Mouse (Mus musculus) intestine, postnatal 0 days (tissue): ENCODE results near the gene Nav3. TPM values are rescaled to one million over a fixed set of nuclear protein-coding genes. Genes with fewer than 3 reads are reported as not detected.
"Not testable (repeated sequence)": the region's sequence is repeated elsewhere in the genome, so short reads cannot be mapped to it uniquely, and the experiment has no call there.

Experiments used
- ATAC-seq: fragments of 200-750 bp; cut with Nextera tagmentation; 2 replicates; pipeline ENCODE4 v1.8.0; 2017; ENCODE audit warnings: mild to moderate bottlenecking, moderate TSS enrichment, moderate library complexity
- H3K27ac ChIP-seq: fragments of 300-500 bp; sonication (generic); 2 replicates; pipeline ENCODE4 v1.5.1; 2014; ENCODE audit warnings: mild to moderate bottlenecking, low read depth, low read length, moderate library complexity
- H3K27me3 ChIP-seq: fragments of 300-500 bp; sonication (generic); replicated peaks from 2 replicates; pipeline ENCODE4 v1.6.1; 2014; ENCODE audit warnings: low read length, mixed read lengths; ENCODE audit not compliant: control insufficient read depth, insufficient read depth
- H3K36me3 ChIP-seq: fragments of 300-500 bp; sonication (generic); 2 replicates; pipeline ENCODE4 v1.6.1; 2014; ENCODE audit warnings: mild to moderate bottlenecking, moderate library complexity; ENCODE audit not compliant: control insufficient read depth, insufficient read depth
- H3K4me1 ChIP-seq: fragments of 300-500 bp; sonication (generic); replicated peaks from 2 replicates; pipeline ENCODE4 v1.6.1; 2014; ENCODE audit warnings: antibody characterized with exemption, low read length, mixed read lengths; ENCODE audit not compliant: control insufficient read depth, insufficient read depth
- H3K4me2 ChIP-seq: fragments of 300-500 bp; sonication (generic); replicated peaks from 2 replicates; pipeline ENCODE4 v1.6.1; 2014; ENCODE audit warnings: low read depth, mild to moderate bottlenecking, moderate library complexity
- H3K4me3 ChIP-seq: fragments of 300-500 bp; sonication (generic); 2 replicates; pipeline ENCODE4 v1.5.1; 2014; ENCODE audit warnings: low read depth, low read length
- H3K9ac ChIP-seq: fragments of 300-500 bp; sonication (generic); 2 replicates; pipeline ENCODE4 v1.6.1; 2014; ENCODE audit warnings: mild to moderate bottlenecking, low read depth, low read length
- H3K9me3 ChIP-seq: fragments of 300-500 bp; sonication (generic); 2 replicates; pipeline ENCODE4 v1.6.1; 2016; ENCODE audit warnings: mixed run types; ENCODE audit not compliant: control insufficient read depth
- CTCF ChIP-seq: sonication (generic); IDR thresholded peaks from 2 replicates; pipeline ENCODE4 v1.5.1; 2016; ENCODE audit warnings: low read depth, mild to moderate bottlenecking, control low read depth, antibody characterized with exemption, moderate library complexity
- WGBS: fragments of 180-500 bp; shearing (Covaris S2); extraction: QIAGEN DNeasy Blood & Tissue Kit; methylation state at CpG from one replicate; pipeline ENCODE4 v1.1.7; 2014; 5-methylcytosine and 5-hydroxymethylcytosine counted together
- polyA plus RNA-seq: library from polyadenylated mRNA; unstranded; fragments of >200 nt; fragmentation: Nextera tagmentation; extraction: Ambion mirVana; gene quantifications from 2 replicates; pipeline ENCODE4 v1.2.1, GENCODE M21; 2015

Nav3 gene
- polyA plus RNA-seq, 1 experiment from 2014 or later = 0.77 TPM

GRCm38 (mm10) chr10:110398643-110399042, 57.4 kb downstream of the Nav3 start:
- no peak overlapping the region for H3K27ac ChIP-seq
- no peak overlapping the region for H3K4me3 ChIP-seq
- no peaks in the 10 kb centered on the region for H3K36me3 ChIP-seq
- H3K4me2 ChIP-seq = no peak overlapping the region
- TF ChIP-seq CTCF = no peak
- no peaks in the 10 kb centered on the region for H3K27me3 ChIP-seq
- no peaks in the 10 kb centered on the region for H3K4me1 ChIP-seq
- WGBS = 72% methylated on average over 3 of the region's 3 CpGs
- ATAC-seq = no peak
- H3K9me3 ChIP-seq = no peaks in the 10 kb centered on the region
- H3K9ac ChIP-seq = no peak overlapping the region

GRCm38 (mm10) chr10:110386476-110387197, 69.4 kb downstream of the Nav3 start:
- no peak for ATAC-seq
- WGBS = 93% methylated on average over 6 of the region's 6 CpGs
- Histone ChIP-seq H3K4me2 (no peak overlapping the region), H3K9me3 (no peaks in the 10 kb centered on the region), H3K9ac (no peak overlapping the region), H3K4me1 (no peaks in the 10 kb centered on the region), H3K27me3 (no peaks in the 10 kb centered on the region), H3K27ac (no peak overlapping the region), H3K4me3 (no peak overlapping the region), H3K36me3 (no peaks in the 10 kb centered on the region)
- TF ChIP-seq CTCF = no peak

- H3K9ac ChIP-seq, H3K4me3 ChIP-seq, ATAC-seq, H3K4me1 ChIP-seq, H3K27me3 ChIP-seq, H3K27ac ChIP-seq, H3K4me2 ChIP-seq, H3K36me3 ChIP-seq, H3K9me3 ChIP-seq: not testable (repeated sequence)
- WGBS = 86% methylated on average over 5 of the region's 5 CpGs
Measured at GRCm38 (mm10) chr10:110383506-110384229, 72.3 kb downstream of the Nav3 start.

DNA sequence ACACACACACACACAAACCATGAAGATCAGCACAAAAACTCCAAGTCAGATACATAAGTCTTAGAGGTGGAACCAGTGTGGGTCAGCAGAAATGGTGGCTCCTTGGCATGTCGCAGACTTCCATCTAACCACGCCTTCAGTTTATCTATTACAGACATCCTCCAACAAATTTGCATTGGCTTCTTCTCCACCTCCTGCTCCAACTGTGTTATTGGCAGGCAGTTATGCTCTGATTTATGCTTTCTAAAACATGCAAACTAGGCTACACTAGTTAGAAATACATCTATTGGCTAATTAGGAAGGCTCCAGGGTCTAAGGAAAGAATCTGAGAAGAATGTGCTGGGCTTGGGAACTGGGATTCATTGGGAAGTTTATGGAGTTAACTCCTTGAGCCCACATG, 75.2 kb downstream of the Nav3 start:
- Histone ChIP-seq H3K4me2 (no peak overlapping the region), H3K36me3 (no peaks in the 10 kb centered on the region), H3K27ac (no peak overlapping the region), H3K4me3 (no peak overlapping the region), H3K27me3 (no peaks in the 10 kb centered on the region), H3K4me1 (no peaks in the 10 kb centered on the region), H3K9ac (no peak overlapping the region), H3K9me3 (no peaks in the 10 kb centered on the region)
- no peak for TF ChIP-seq CTCF
- ATAC-seq = no peak
- 80% methylated on average over 2 of the region's 2 CpGs for WGBS

DNA sequence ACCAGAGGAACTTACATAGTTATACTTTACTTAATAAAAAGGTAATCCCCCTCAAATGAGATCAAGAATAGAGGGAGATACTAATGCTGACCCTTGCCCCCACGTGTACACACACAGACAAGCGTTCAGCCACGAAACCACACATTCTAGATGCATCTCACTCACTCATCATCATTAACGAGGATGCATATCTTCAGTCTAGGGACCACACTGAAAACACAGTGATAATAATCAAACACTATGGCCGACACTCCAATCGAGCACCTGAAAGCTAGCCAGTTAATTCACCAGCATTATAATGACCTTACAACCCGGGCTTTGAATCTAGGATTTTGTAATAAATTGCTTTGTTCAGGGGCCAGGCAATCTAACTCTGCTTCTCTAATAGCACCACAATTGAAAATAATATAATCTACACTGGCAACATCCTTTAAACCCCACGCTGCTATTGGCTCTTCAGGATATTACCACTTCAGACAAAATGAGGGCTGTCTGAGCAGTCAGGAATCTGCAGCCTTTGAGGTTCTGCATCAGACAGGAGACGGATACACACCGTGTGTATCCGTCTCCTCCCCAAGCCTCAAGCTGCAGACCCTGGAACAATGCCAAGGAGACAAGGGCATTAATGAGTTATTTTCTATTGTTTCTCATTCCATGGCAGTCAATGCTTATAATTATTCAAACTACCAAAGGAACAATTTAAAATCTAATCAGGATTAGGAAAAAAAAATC, 83.1 kb downstream of the Nav3 start:
- no peak for TF ChIP-seq CTCF
- no peak for ATAC-seq
- no peak overlapping the region for H3K4me2 ChIP-seq
- H3K9ac ChIP-seq = no peak overlapping the region
- no peaks in the 10 kb centered on the region for H3K4me1 ChIP-seq
- H3K27me3 ChIP-seq = no peaks in the 10 kb centered on the region
- no peaks in the 10 kb centered on the region for H3K9me3 ChIP-seq
- H3K36me3 ChIP-seq = no peaks in the 10 kb centered on the region
- no peak overlapping the region for H3K4me3 ChIP-seq
- WGBS = 65% methylated on average over 11 of the region's 11 CpGs
- H3K27ac ChIP-seq = no peak overlapping the region

DNA sequence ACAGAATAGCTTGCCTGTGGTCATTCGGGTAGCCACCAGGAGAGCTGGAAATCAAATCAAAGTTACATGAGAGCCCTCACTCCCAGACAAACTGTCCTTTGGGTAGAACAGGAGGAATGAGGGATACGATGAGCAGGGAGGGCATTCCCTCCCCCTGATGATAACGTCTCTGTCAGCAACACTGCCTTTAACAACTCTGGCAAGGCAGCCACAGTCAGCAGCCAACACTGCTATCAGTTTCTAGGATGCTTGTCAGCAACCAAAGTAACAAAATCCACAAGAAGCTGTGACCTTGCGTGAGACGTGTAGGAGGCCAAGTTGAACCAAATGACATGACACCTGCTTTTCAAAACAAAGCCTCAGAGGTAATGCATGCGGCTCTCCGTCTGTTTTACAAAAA, 103.9 kb downstream of the Nav3 start:
- Histone ChIP-seq H3K9me3 (no peaks in the 10 kb centered on the region), H3K9ac (no peak overlapping the region), H3K27me3 (no peaks in the 10 kb centered on the region), H3K27ac (no peak overlapping the region), H3K4me3 (no peak overlapping the region), H3K36me3 (no peaks in the 10 kb centered on the region), H3K4me1 (no peaks in the 10 kb centered on the region), H3K4me2 (no peak overlapping the region)
- 70% methylated on average over 7 of the region's 7 CpGs for WGBS
- ATAC-seq = no peak
- no peak for TF ChIP-seq CTCF
